Mouse (Mus musculus): Measurements from ENCODE around the gene H3f3a.

DNA sequence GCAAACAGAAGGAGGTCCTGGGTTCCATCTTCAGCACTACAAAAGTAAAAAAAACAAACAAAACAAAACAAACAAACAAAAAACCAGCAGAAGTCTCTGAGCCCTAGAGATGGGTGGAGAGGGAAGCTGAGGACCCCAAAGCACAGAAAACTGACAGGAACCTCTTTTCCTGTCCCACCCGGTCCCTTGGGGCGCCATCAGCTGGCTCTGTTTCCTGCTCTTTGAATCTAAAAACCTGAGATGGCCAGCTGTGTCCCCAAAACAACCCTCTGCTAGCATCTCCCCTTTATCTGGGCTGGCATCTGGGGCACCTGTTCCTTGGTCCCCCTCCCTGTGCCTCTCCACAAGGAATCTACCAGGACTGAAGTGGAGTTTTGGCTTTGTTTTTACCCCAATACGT, 11.0 kb upstream of the H3f3a start:
- TF ChIP-seq CTCF (IDR thresholded peaks at IDR 0.05; ENCODE audit: extremely low read depth, insufficient read depth, low read length) (no peak), POLR2A (IDR thresholded peaks at IDR 0.05; ENCODE audit: extremely low read depth, insufficient read depth, low read length) (no peak)
